Mouse (Mus musculus): ENCODE measurements around the gene Vgll4. TPM values are rescaled to one million over a fixed set of nuclear protein-coding genes. Genes with fewer than 3 reads are reported as not detected.

The Vgll4 gene
- polyA plus RNA-seq, 1 experiment from 2014 or later: 84.9 TPM

- Histone ChIP-seq H3K4me3 (ENCODE audit: low read depth, low read length) (no peak overlapping the region), H3K4me2 (replicated peaks; ENCODE audit: low read depth, low read length) (no peak overlapping the region), H3K27ac (ENCODE audit: low read length) (no peak overlapping the region), H3K4me1 (ENCODE audit: control insufficient read depth, insufficient read depth, low read length) (peaks cover 22% of the 10 kb centered on the region; the same call in 1 of the 2 replicates), H3K36me3 (ENCODE audit: control insufficient read depth, insufficient read depth, low read length) (no peaks in the 10 kb centered on the region), H3K9me3 (ENCODE audit: control insufficient read depth, low read depth, low read length) (no peaks in the 10 kb centered on the region), H3K9ac (replicated peaks; ENCODE audit: low read depth, low read length) (no peak overlapping the region), H3K27me3 (ENCODE audit: control insufficient read depth, insufficient read depth, low read length) (no peaks in the 10 kb centered on the region)
- no peak for ATAC-seq (ENCODE audit: insufficient number of reproducible peaks, insufficient read depth, low FRiP score, low read depth)
- WGBS: 88% methylated on average over 3 of the region's 3 CpGs
These were observed 133.4 kb downstream of the Vgll4 start for GRCm38 (mm10) chr6:114836433-114836832.

GRCm38 (mm10) chr6:114835752-114836151 lies 134.0 kb downstream of the Vgll4 start:
- H3K9me3 ChIP-seq (ENCODE audit: control insufficient read depth, low read depth, low read length): no peaks in the 10 kb centered on the region
- no peak overlapping the region for H3K27ac ChIP-seq (ENCODE audit: low read length)
- H3K9ac ChIP-seq (replicated peaks; ENCODE audit: low read depth, low read length): no peak overlapping the region
- peaks cover 20% of the 10 kb centered on the region; the same call in 1 of the 2 replicates for H3K4me1 ChIP-seq (ENCODE audit: control insufficient read depth, insufficient read depth, low read length)
- no peak overlapping the region for H3K4me2 ChIP-seq (replicated peaks; ENCODE audit: low read depth, low read length)
- H3K27me3 ChIP-seq (ENCODE audit: control insufficient read depth, insufficient read depth, low read length): no peaks in the 10 kb centered on the region
- H3K36me3 ChIP-seq (ENCODE audit: control insufficient read depth, insufficient read depth, low read length): no peaks in the 10 kb centered on the region
- no peak for ATAC-seq (ENCODE audit: insufficient number of reproducible peaks, insufficient read depth, low FRiP score, low read depth)
- WGBS: 77% methylated on average over 1 of the region's 1 CpGs
- no peak overlapping the region for H3K4me3 ChIP-seq (ENCODE audit: low read depth, low read length)

- no peak overlapping the region for H3K27ac ChIP-seq (ENCODE audit: low read length)
- 79% methylated on average over 7 of the region's 7 CpGs for WGBS
- no peak overlapping the region for H3K4me2 ChIP-seq (replicated peaks; ENCODE audit: low read depth, low read length)
- no peak overlapping the region for H3K4me3 ChIP-seq (ENCODE audit: low read depth, low read length)
- no peaks in the 10 kb centered on the region for H3K27me3 ChIP-seq (ENCODE audit: control insufficient read depth, insufficient read depth, low read length)
- no peak overlapping the region for H3K9ac ChIP-seq (replicated peaks; ENCODE audit: low read depth, low read length)
- no peaks in the 10 kb centered on the region for H3K9me3 ChIP-seq (ENCODE audit: control insufficient read depth, low read depth, low read length)
- no peak for ATAC-seq (ENCODE audit: insufficient number of reproducible peaks, insufficient read depth, low FRiP score, low read depth)
- peaks cover 20% of the 10 kb centered on the region; the same call in 1 of the 2 replicates for H3K4me1 ChIP-seq (ENCODE audit: control insufficient read depth, insufficient read depth, low read length)
- H3K36me3 ChIP-seq (ENCODE audit: control insufficient read depth, insufficient read depth, low read length): no peaks in the 10 kb centered on the region
These were observed 134.4 kb downstream of the Vgll4 start for GRCm38 (mm10) chr6:114835344-114835743.

GRCm38 (mm10) chr6:114833791-114834346 lies 135.9 kb downstream of the Vgll4 start:
- H3K9ac ChIP-seq (replicated peaks; ENCODE audit: low read depth, low read length): no peak overlapping the region
- no peaks in the 10 kb centered on the region for H3K27me3 ChIP-seq (ENCODE audit: control insufficient read depth, insufficient read depth, low read length)
- WGBS: 49% methylated on average over 4 of the region's 4 CpGs
- H3K36me3 ChIP-seq (ENCODE audit: control insufficient read depth, insufficient read depth, low read length): no peaks in the 10 kb centered on the region
- H3K4me2 ChIP-seq (replicated peaks; ENCODE audit: low read depth, low read length): no peak overlapping the region
- ATAC-seq (ENCODE audit: insufficient number of reproducible peaks, insufficient read depth, low FRiP score, low read depth): no peak
- no peak overlapping the region for H3K27ac ChIP-seq (ENCODE audit: low read length)
- no peaks in the 10 kb centered on the region for H3K9me3 ChIP-seq (ENCODE audit: control insufficient read depth, low read depth, low read length)
- peaks cover 7% of the 10 kb centered on the region; the same call in 1 of the 2 replicates for H3K4me1 ChIP-seq (ENCODE audit: control insufficient read depth, insufficient read depth, low read length)
- H3K4me3 ChIP-seq (ENCODE audit: low read depth, low read length): no peak overlapping the region

GRCm38 (mm10) chr6:114833058-114833685 lies 136.6 kb downstream of the Vgll4 start:
- no peaks in the 10 kb centered on the region for H3K27me3 ChIP-seq (ENCODE audit: control insufficient read depth, insufficient read depth, low read length)
- no peaks in the 10 kb centered on the region for H3K9me3 ChIP-seq (ENCODE audit: control insufficient read depth, low read depth, low read length)
- H3K27ac ChIP-seq (ENCODE audit: low read length): no peak overlapping the region
- H3K4me1 ChIP-seq (ENCODE audit: control insufficient read depth, insufficient read depth, low read length): peaks cover 7% of the 10 kb centered on the region; the same call in 1 of the 2 replicates
- H3K4me3 ChIP-seq (ENCODE audit: low read depth, low read length): no peak overlapping the region
- H3K9ac ChIP-seq (replicated peaks; ENCODE audit: low read depth, low read length): no peak overlapping the region
- no peak for ATAC-seq (ENCODE audit: insufficient number of reproducible peaks, insufficient read depth, low FRiP score, low read depth)
- no peak overlapping the region for H3K4me2 ChIP-seq (replicated peaks; ENCODE audit: low read depth, low read length)
- 62% methylated on average over 9 of the region's 9 CpGs for WGBS
- no peaks in the 10 kb centered on the region for H3K36me3 ChIP-seq (ENCODE audit: control insufficient read depth, insufficient read depth, low read length)

- Histone ChIP-seq H3K4me1 (ENCODE audit: control insufficient read depth, insufficient read depth, low read length) (peaks cover 7% of the 10 kb centered on the region; the same call in 1 of the 2 replicates), H3K4me3 (ENCODE audit: low read depth, low read length) (no peak overlapping the region), H3K27me3 (ENCODE audit: control insufficient read depth, insufficient read depth, low read length) (no peaks in the 10 kb centered on the region), H3K9me3 (ENCODE audit: control insufficient read depth, low read depth, low read length) (no peaks in the 10 kb centered on the region), H3K27ac (ENCODE audit: low read length) (no peak overlapping the region), H3K36me3 (ENCODE audit: control insufficient read depth, insufficient read depth, low read length) (no peaks in the 10 kb centered on the region), H3K9ac (replicated peaks; ENCODE audit: low read depth, low read length) (no peak overlapping the region), H3K4me2 (replicated peaks; ENCODE audit: low read depth, low read length) (no peak overlapping the region)
- no peak for ATAC-seq (ENCODE audit: insufficient number of reproducible peaks, insufficient read depth, low FRiP score, low read depth)
- 86% methylated on average over 3 of the region's 3 CpGs for WGBS
These were observed 138.0 kb downstream of the Vgll4 start for GRCm38 (mm10) chr6:114831807-114832206.

- 73% methylated on average over 9 of the region's 9 CpGs for WGBS
- no peaks in the 10 kb centered on the region for H3K36me3 ChIP-seq (ENCODE audit: control insufficient read depth, insufficient read depth, low read length)
- no peak overlapping the region for H3K4me3 ChIP-seq (ENCODE audit: low read depth, low read length)
- peaks cover 7% of the 10 kb centered on the region; the same call in 1 of the 2 replicates for H3K4me1 ChIP-seq (ENCODE audit: control insufficient read depth, insufficient read depth, low read length)
- no peak for ATAC-seq (ENCODE audit: insufficient number of reproducible peaks, insufficient read depth, low FRiP score, low read depth)
- H3K27ac ChIP-seq (ENCODE audit: low read length): no peak overlapping the region
- H3K27me3 ChIP-seq (ENCODE audit: control insufficient read depth, insufficient read depth, low read length): no peaks in the 10 kb centered on the region
- no peak overlapping the region for H3K9ac ChIP-seq (replicated peaks; ENCODE audit: low read depth, low read length)
- H3K4me2 ChIP-seq (replicated peaks; ENCODE audit: low read depth, low read length): no peak overlapping the region
- no peaks in the 10 kb centered on the region for H3K9me3 ChIP-seq (ENCODE audit: control insufficient read depth, low read depth, low read length)
These were observed 139.9 kb downstream of the Vgll4 start for GRCm38 (mm10) chr6:114829660-114830438.

- 73% methylated on average over 2 of the region's 2 CpGs for WGBS
- H3K27me3 ChIP-seq (ENCODE audit: control insufficient read depth, insufficient read depth, low read length): no peaks in the 10 kb centered on the region
- H3K36me3 ChIP-seq (ENCODE audit: control insufficient read depth, insufficient read depth, low read length): no peaks in the 10 kb centered on the region
- no peak overlapping the region for H3K9ac ChIP-seq (replicated peaks; ENCODE audit: low read depth, low read length)
- no peak overlapping the region for H3K27ac ChIP-seq (ENCODE audit: low read length)
- no peak overlapping the region for H3K4me3 ChIP-seq (ENCODE audit: low read depth, low read length)
- no peaks in the 10 kb centered on the region for H3K9me3 ChIP-seq (ENCODE audit: control insufficient read depth, low read depth, low read length)
- H3K4me1 ChIP-seq (ENCODE audit: control insufficient read depth, insufficient read depth, low read length): no peaks in the 10 kb centered on the region
- no peak overlapping the region for H3K4me2 ChIP-seq (replicated peaks; ENCODE audit: low read depth, low read length)
- no peak for ATAC-seq (ENCODE audit: insufficient number of reproducible peaks, insufficient read depth, low FRiP score, low read depth)
These were observed 142.9 kb downstream of the Vgll4 start for GRCm38 (mm10) chr6:114826889-114827288.
